Mouse (Mus musculus) lung, adult 2 months (tissue): ENCODE measurements at regions not wholly inside any gene's neighbourhood (a gene's known extent, or its start where the extent isn't known, plus 50 kb on each side); places are given as distances from the start of the nearest gene placed in this dataset.

Experiments
- DNase-seq: peaks from one replicate; pipeline ENCODE4 v3.0.0; 2022
- H3K4me1 ChIP-seq: fragments of 200-500 bp; 2 replicates; pipeline ENCODE4 v1.6.1; 2011; ENCODE audit warnings: low read length; ENCODE audit not compliant: control insufficient read depth, insufficient read depth
- H3K4me3 ChIP-seq: fragments of 200-500 bp; replicated peaks from 2 replicates; pipeline ENCODE3; 2011; ENCODE audit warnings: low read depth, mild to moderate bottlenecking, control low read depth, low read length; ENCODE audit errors: extremely low read depth
- CTCF ChIP-seq: fragments of 200-500 bp; IDR thresholded peaks from 2 replicates; pipeline ENCODE4 v1.5.1; 2011; ENCODE audit warnings: mild to moderate bottlenecking, low read length, control low read depth; ENCODE audit not compliant: insufficient read depth
- POLR2A ChIP-seq: fragments of 200-500 bp; IDR thresholded peaks from 2 replicates; pipeline ENCODE4 v1.6.1; 2011; ENCODE audit warnings: low read depth, mild to moderate bottlenecking, control low read depth, low read length, borderline replicate concordance; ENCODE audit errors: extremely low read depth
- WGBS: fragments of 180-500 bp; shearing (Covaris S2); methylation state at CpG from one replicate; pipeline ENCODE4 v1.1.7; 2018; 5-methylcytosine and 5-hydroxymethylcytosine counted together

DNA sequence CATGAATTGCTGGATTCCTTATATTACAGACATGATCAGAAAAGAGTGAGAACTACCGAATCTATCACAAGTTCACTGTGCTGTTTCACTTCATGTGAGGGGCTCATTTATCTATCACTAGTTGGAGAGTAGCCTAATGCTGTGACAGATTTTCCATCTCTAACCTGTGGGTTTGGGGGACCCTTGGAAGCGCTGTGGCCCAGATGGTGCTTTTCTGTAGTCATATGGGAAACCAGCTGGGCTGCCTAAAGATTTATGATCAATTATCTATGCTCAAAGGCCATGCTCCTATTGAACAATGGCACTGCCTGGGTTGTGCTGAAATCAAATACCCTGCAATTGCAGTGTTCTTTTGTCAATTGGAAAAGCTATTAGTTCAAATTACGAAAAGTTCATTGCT lies 723.2 kb downstream of the Fat4 start:
- no peak for DNase-seq
- H3K4me1 ChIP-seq = no peaks in the 10 kb centered on the region
- TF ChIP-seq CTCF (no peak), POLR2A (no peak)
- 78% methylated on average over 3 of the region's 3 CpGs for WGBS
- H3K4me3 ChIP-seq = no peak overlapping the region

DNA sequence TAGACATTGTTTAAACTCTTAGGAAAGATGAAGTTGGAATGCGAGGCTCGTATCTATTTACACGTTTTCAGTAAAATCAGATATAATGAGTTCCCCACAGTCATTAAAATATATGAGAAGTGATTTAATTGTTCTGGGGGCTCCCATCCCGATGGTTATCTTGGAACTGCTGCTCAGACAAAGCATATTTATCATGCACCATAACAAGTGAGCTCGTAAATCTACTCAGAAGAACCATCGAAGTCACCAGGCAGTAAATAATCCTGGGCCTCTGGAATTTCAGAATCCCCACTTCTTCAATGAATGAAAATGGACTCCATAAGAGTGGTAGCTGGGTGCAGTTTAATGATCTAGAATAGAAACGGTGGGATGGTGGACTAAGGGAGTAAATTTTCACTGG lies 725.7 kb downstream of the Fat4 start:
- no peak for TF ChIP-seq POLR2A
- no peak for TF ChIP-seq CTCF
- Histone ChIP-seq H3K4me1 (no peaks in the 10 kb centered on the region), H3K4me3 (no peak overlapping the region)
- no peak for DNase-seq
- 69% methylated on average over 7 of the region's 7 CpGs for WGBS

DNA sequence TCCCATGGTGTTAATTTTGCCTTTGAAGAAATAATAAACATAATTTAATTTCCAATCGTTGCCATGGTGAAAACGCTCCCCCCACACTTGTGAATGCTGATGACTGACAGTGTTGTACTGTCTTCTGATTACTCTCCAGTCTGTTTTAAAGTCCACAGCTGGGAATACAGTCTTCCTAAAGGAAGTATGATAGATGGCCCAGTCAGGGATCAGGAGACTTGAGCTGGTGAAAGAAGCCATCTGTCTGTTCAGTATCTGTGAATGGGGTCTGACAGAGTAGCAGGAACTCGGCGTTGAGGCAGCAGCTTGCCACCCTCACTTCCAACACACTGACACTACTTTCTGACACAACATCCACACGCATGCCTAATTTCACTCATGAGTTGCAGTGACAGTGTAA lies 751.2 kb downstream of the Fat4 start:
- no peak for DNase-seq
- WGBS = 50% methylated on average over 5 of the region's 5 CpGs
- TF ChIP-seq POLR2A (no peak), CTCF (no peak)
- Histone ChIP-seq H3K4me1 (no peaks in the 10 kb centered on the region), H3K4me3 (no peak overlapping the region)

DNA sequence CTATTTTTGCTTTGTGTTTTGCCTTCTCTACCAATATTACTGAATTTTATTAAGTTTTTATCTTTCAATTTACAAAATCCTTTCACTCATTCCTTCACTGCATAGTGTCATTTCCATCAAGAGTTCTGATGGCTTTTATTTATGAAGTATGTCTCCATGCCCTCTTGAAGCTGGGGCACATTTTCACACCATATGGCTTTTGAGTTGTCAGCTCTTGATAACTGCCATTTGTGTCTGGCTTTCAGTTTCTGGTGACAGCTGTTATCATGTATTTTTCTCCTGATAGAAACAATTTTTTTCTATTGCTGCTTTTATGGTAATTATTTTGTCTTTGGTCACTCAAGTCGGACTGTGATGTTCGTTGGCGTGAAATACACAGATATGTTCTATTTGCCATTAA lies 756.5 kb downstream of the Fat4 start:
- H3K4me1 ChIP-seq = no peaks in the 10 kb centered on the region
- no peak for DNase-seq
- WGBS = 73% methylated on average over 3 of the region's 3 CpGs
- H3K4me3 ChIP-seq = no peak overlapping the region
- TF ChIP-seq POLR2A (no peak), CTCF (no peak)

DNA sequence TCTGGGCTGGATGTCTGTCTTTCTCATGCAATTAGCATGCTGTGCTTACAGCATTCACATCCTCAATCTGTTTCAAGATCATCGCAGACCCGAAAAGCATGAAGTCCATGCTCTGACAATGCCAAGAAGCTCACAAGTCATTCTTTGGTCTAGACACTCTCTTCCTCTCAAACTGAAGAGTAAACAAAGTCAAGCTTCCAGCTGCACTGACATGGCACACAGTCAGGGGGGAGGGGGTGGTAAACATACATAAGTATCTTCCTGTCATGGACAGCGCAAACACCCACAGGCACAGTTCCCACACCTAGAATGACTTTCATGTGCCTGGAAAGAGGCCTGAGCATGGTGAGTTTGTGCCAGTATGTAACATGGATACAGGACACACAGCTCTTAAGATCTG lies 780.1 kb downstream of the Fat4 start:
- peaks cover 2% of the 10 kb centered on the region; the same call in 1 of the 2 replicates for H3K4me1 ChIP-seq
- TF ChIP-seq POLR2A (no peak), CTCF (no peak)
- DNase-seq = no peak
- 36% methylated on average over 3 of the region's 3 CpGs for WGBS
- H3K4me3 ChIP-seq = no peak overlapping the region

DNA sequence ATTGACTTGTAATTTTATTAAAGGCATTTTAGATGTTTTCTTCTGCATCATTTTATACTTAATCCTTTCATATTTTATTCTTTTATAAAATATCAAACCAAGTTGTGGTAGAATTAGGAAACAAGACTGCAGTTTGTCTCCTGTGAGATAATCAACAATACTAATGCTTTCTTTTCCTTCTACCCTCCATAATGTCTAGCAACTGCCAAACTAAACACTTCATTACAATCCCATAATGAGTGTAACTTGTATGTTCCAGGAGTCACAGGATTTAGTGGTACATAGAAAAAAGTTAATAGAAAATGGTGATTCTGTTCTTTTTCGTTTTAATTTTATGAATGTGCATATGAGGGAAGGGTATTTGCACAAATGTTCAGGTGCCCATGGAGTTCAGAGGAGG lies 782.4 kb downstream of the Fat4 start:
- H3K4me3 ChIP-seq = no peak overlapping the region
- WGBS = 52% methylated on average over 1 of the region's 1 CpGs
- H3K4me1 ChIP-seq = peaks cover 2% of the 10 kb centered on the region; the same call in 1 of the 2 replicates
- DNase-seq = no peak
- TF ChIP-seq POLR2A = no peak
- TF ChIP-seq CTCF = no peak

DNA sequence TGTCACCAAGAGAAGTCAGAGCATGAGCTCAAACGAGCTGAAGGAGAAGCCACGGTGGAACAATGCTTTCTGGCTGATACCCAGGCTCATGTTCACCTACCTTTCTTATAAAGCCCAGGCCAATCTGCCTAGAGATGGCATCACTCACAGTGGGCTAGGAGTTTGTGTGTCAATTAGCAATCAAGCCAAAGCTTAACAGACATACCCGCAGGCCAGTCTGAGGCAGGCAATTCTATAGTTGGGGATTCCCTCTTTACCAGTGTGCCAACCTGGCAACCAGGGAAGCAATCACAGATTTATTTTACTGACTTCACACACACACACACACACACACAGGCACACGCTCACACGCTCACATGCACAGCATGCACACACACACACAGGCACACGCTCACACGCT lies 787.3 kb downstream of the Fat4 start:
- H3K4me1 ChIP-seq = no peaks in the 10 kb centered on the region
- no peak for TF ChIP-seq CTCF
- no peak for TF ChIP-seq POLR2A
- no peak for DNase-seq
- no peak overlapping the region for H3K4me3 ChIP-seq
- WGBS = 83% methylated on average over 7 of the region's 7 CpGs

DNA sequence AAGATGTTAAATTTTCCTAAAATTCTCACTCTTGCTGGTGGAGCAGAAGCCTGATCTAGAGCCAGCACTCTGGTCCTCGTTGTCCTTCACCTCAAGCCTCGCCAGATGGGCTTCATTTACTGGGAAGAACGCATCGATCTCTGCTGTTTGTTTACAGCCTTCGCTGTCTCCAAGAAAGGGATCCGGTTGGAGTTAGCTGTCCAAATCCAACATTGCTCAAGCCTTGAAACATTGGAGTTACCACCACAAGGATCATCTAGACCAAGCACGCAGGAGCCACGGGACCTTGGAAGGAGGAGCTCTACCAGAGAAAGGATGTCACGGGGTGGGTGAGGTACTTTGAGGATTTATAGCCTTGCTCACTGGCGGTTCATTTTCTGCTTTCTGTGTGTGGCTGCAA lies 788.2 kb downstream of the Fat4 start:
- TF ChIP-seq CTCF (no peak), POLR2A (no peak)
- 63% methylated on average over 10 of the region's 10 CpGs for WGBS
- no peaks in the 10 kb centered on the region for H3K4me1 ChIP-seq
- no peak for DNase-seq
- H3K4me3 ChIP-seq = no peak overlapping the region

DNA sequence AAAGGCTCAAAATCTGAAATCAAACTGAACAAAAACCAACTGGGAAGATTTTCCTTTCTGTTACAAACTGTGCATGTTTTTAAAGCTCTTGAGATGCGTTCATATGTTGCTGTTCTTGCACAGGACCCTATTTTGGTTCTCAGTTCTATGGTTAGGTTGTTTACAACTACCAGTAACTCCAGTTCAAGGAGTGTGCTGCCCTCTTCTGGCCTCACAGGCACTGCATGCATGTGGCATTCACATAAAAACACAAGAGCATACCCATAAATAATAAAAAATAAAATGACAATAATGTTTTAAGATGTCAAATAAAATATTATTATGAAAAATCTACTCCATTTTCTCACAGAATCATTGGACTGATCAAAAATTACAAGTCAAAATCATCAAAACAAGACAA lies 818.9 kb downstream of the Fat4 start:
- no peak for DNase-seq
- no peaks in the 10 kb centered on the region for H3K4me1 ChIP-seq
- no peak overlapping the region for H3K4me3 ChIP-seq
- TF ChIP-seq CTCF = peak; percentile 39
- no peak for TF ChIP-seq POLR2A
- 80% methylated on average over 1 of the region's 1 CpGs for WGBS

DNA sequence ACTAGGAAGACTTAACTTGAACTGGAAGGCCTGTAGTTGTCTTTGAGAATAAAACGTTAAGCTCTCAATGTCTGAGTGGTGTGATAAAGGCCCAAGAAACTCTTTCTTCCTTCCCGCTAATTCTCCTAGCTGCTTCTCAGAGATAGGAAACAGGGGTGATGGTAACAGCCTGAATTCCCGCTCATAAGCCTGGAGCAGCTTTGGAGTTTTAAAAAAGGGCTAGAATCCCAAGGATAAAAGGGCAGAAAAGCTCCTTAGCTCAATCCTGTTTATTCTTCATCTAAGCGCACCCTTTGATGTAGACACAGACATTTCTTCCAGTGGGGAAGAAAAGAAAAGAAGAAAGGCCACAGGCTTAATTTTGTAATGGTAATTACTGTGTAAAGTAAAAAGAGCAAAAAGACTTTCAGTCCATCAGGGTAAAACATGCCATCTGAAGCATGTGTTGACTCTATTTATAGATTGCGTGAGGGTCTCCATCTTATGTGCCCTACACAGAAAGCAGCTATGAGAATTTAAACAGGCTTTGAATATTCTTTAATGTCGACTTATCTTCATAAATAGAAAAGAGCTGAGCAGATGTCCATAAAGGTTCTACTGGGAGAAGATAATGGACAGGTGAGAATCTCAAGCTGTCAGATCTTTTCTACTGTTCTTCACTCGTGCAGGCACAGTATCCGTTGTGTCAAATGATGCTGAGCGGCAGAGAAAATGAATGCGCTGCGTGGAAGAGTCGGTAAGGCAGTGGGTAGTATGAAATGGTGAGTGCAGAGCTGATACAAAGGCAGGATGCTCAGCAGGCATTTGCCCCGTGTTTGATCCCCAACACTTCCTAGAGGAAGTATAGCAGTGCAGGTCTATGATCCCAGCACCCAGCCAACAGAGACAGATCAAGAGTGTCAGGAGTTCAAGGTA lies 818.0 kb upstream of the Intu start:
- WGBS = 78% methylated on average over 13 of the region's 13 CpGs
- Histone ChIP-seq H3K4me1 (no peaks in the 10 kb centered on the region), H3K4me3 (no peak overlapping the region)
- TF ChIP-seq POLR2A (no peak), CTCF (no peak)
- no peak for DNase-seq

DNA sequence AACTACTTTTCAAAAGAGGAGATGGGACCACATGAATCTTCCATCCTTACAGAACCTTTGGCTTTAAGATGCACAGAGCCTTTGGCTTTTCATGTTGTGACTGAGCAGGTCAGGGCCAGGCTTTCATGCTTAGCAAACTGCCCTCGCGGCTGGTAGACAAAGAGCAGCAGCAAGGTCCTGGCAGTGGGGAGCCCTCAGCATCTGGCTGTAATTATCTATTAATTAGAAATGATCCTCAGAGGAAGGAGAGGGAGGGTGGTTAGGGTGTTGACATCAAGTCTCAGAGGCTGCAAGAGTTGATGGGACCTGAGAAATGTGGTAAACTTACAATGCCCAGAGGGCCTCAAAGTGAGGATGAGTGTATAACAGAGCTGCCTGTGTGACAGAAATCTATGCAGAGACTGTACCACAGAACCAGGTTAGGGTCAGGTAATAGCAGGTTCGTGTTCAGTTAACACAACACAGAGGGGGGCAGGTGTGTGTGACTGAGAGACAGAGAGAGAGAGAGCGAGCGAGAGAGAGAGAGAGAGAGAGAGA lies 817.0 kb upstream of the Intu start:
- no peak for DNase-seq
- Histone ChIP-seq H3K4me1 (no peaks in the 10 kb centered on the region), H3K4me3 (no peak overlapping the region)
- no peak for TF ChIP-seq CTCF
- no peak for TF ChIP-seq POLR2A
- WGBS = 80% methylated on average over 5 of the region's 5 CpGs
